Mouse (Mus musculus) kidney, postnatal 14 days (tissue): ENCODE results near the gene Tsks.
A peak's percentile ranks its signal among the peaks of the same experiment; 100 is the strongest.

Experiments
- DNase-seq: peaks from one replicate; pipeline ENCODE4 v3.0.0; 2022; ENCODE audit warnings: mixed read lengths

Gene Tsks

DNA sequence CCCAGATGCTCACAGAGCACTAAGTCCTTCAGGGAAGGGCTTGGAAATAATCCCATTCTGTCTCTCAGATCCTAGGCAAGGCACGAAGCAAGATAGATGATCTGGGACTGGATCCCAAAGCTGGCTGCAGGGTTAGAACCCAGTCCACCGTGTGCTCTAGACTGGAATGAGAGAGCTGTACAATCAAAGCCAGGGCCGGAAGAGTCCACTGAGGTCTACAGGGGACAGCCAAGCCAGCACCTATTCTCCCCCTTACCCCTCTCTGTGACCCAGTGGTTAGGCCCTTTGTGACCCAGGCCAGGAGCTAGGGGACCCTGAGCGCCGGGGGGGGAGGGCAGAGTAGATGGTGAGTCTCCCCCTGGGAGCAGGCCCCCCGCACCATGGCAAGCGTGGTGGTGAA is at the start of gene Tsks:
Gene Tsks (plus strand): TSS at position 301 of the 400 bp plus-strand sequence.
- no peak for DNase-seq

DNA sequence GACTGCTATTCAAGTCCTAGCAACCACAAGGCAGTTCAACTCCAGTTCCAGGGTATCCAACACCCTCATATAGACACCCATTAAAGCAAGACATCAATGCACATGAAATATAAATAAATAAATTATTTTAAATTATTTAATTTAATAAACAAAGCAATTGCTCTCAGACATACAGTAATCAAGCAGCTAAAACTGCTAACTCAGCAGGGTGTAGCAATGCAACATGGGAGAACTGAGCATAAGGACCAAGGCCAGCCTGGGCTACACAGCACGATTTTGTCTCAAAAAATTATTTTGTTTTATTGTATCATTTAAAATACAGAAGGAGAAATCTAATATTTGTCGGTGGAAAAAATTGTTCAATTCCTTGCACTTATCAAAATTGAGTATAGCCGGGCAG is 48.8 kb upstream of the Tsks start:
- no peak for DNase-seq

DNA sequence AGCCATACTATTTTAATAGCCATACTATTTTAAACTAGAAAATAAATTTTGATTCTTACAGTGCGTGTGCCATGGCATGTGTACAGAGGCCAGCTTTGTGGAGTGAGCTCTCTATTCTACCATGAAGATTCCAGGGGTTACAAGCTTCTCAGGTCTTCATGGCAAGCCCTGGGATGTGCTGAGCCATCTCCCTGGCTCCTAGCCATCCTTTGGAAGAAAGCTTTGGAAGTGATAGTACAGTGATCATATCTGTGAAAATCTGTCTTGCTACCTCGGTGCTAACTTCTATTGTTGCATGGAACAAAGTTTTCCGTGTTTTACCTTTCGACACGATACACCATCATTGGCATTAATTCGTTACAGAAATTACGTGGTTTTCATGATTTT is 47.8 kb upstream of the Tsks start:
- DNase-seq, result no peak

DNA sequence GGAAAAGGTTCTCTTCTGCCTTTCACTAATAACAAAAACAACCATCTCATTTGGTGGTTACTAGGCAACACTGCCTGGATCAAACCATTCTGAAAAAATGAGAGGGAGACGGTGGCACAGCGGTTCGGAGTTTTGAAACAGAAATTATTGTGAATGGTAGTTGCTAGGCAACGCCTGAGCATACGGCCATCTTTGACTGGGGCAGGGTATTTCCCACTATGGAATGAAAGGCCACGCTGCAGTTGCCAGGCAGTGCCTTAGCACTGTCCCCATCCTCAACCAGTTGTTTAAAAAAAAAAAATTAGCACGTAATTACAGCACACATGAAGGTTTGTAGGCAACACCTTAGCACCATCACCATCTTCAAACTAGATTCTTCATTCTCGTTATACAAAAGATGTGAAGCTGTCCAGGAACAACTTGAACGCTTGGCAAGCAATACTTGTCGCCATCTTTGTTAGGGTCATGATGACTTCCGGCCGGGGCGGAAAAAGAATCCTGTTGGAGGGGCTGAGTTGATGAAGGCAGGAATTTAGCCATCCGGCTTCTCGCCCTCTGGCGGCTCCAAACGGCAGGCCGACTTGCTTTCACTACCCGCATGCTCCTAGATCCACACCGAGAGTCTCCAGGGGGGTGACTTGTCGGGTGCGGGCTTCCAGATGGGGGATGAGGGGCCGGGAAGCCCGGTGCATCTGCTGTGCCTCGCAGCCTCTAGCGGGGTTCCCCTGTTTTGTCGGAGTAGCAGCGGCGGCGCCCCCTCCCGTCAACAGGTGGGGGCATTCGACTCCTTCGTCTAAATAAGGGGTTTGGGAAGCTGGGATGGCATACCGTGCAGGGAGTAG is 47.2 kb upstream of the Tsks start, which contains the start of gene Fuz:
Gene Fuz (plus strand): TSS at position 487 of the 842 bp plus-strand sequence.
- DNase-seq, result peak; percentile 94

DNA sequence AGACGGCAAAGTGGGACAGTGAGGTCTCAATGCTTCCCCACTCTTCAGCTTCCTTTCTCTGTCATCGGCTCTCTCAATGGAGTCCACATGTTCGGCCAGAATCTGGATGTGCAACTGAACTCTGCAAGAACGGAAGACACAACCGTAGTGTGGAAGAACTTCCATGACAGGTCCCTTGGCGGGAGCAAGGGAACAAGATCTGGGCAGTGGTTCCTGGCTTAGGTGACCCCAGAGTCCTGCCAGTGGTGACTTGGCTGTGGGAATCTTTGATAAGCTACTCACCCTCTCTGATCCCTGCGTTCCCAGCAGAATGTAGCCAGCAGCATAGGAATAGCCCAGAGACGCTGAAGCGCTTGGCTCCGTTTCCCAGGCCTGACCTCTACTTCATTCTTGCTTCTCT is 46.5 kb upstream of the Tsks start:
- no peak for DNase-seq

DNA sequence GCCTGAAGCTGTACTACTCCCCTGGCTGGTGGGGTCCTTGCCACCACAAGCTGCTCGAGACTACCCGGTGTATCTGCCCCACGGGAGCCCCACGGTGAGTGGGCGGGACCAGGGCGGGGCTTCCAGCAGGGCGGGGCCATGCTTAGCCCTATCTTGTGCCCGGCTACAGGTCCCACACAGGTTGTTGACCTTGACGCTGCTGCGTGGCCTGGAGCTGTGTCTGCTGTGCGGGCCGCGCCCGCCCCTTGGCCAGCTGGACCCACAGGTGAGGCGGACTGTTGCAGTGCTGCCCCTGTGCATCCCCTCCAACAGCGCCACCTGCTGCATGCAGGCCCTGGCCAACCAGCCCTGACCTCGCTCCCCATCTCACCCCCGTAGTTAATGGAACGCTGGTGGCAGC is 44.4 kb upstream of the Tsks start:
- peak; percentile 56 for DNase-seq

DNA sequence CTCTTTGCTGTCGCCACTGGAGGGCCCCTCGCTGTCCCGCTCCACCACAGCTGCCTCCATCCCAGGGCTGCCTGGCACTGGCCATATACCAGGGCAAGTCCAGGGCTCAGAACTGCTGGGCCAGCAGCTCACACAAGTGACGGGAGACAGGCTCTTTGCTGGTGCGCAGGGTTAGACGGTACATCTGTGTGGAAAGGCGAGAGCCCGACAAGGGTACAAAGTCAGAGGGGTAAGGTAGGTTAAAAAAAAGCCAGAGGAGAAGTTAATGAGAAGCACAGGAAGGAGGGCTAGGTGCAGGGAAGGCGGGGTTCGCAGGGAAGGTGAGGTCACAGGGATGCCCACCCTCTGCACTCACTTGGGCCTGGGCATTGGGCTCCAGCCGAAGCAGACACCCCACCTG is 42.4 kb upstream of the Tsks start:
- no peak for DNase-seq

DNA sequence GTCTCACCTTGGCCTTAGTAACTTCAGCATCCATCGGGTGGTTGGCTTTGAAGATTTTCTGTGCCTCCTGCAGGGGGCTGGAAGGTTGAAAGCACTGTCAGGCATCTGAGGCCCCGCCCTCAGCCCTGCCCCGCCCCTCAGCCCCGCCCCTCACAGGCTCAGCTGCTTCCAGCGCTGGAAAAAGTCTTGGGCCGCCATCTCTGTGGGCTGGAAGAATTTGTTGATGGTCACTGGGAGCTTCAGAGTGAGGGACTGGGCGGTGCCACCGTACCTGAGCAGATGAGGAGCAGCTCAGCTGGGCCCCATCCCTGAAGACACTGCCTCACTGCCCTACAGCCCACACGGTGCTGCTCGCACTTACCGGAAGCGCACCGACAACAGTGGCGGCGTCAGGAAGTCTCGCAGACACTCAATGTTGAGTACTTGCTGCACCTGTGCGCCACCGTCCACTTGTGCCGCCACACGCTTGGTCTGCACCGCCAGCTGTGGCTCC is 41.7 kb upstream of the Tsks start:
- DNase-seq, result peak; percentile 59

DNA sequence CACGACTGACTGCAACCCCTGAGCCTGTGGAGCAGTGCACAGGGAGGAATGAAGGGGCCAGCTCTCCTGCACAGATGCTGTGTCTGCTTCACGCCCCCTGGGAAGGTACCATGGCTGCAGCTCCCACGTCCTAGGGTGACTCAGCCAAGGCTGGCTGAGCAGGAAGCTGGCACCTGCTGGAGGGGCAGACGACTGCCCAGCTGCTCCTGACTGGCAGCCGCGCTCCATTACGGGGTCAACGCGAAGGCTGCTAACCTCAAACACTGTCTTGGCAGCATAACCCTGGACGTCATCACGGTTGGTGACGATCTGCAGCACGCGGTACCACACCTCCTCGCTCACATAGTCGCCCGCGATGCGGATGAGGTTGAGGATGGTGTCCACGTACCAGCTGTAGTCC is 37.6 kb upstream of the Tsks start:
- DNase-seq, result no peak

DNA sequence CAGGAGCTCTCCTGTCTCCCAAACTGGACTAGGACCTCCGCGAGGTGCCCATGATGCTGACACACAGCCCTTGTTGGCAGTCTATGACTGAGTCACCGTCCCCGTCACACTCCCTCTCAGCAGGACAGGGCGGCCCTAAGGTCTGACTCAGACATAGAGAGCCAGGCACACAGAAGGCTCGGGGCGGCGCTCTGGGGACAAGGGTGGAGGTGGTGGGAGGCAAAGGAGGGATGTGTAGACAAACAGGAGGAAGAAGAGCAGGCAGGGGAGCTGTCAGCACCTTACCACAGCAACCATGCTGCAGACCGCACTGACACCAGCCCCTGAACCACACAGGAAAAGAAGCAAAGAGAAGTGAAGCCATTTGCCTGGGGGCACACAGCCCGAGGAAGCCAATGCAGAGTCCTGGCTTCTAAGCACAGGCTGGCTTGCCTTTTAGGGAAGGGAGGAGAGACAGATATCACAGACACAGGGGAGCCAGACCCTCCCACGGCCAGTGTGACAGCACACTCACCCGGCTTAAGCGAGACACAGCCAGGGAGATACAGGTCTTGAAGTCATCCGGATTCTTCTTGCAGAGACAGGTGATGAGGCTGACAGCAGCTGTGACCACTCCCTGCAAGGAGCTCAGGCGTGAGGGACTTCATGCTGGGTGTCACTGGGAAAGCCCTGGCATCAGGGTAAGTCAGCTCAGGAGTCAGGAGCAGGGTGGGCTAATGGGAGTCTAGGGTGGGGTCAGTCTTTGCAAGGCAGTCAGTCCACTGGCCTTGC is 34.1 kb upstream of the Tsks start:
- DNase-seq, result no peak

DNA sequence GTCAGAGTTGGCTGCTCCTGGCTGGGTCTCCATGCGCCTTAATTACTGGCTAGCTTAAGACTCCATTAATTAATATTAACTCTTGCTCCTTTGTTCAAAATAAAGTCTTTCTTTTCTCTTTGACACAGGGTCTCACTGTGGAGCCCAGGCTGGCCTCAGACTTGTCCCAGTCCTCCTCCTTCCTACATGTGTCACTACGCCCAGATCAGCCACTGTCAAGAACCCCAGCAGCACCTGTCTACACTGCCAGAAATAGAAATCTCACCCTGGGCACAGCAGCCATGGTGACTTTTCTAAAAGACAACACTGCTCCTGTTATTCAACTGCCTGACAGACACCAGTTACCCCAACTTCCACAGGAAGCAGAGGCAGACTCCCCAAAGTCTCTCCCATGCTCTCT is 28.6 kb upstream of the Tsks start:
- DNase-seq, result no peak

DNA sequence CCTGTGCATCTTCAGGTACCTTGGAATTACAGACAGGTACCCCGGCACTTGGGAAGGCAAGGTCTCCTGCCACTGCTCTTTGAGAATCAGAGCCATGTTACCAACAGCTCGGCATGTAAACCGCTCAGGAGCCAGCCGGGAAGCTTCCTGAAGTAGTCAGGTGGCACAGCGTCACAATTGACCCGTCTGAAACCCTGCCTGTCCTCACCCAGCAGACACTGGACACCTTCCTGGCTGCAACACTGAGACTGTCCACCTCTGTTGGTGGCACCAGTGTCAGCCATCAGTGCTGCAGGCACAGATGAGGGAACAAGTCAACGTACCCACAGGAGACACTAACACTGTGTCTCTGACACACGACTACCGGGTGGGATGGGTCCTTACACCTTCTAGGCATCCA is 27.7 kb upstream of the Tsks start:
- no peak for DNase-seq

DNA sequence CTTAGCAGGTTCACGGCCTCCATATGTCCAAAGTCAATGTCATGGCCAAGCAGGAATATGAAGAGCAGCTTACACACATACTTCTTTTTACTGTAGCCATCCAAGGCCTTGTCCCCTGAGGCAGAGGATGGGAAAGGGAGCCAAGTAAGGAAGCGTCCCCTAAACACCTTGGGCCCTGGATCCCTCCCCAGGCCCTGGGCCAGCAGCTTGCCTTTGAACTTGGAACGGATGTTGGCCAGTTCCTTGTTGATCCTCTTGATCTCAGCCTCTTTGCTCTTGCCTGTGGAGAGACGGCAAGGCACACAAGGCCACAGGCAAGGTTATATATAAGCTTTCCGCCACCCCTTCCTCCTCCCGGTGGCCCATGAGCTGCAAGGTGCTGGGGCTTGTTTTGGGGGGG is 26.8 kb upstream of the Tsks start:
- no peak for DNase-seq

DNA sequence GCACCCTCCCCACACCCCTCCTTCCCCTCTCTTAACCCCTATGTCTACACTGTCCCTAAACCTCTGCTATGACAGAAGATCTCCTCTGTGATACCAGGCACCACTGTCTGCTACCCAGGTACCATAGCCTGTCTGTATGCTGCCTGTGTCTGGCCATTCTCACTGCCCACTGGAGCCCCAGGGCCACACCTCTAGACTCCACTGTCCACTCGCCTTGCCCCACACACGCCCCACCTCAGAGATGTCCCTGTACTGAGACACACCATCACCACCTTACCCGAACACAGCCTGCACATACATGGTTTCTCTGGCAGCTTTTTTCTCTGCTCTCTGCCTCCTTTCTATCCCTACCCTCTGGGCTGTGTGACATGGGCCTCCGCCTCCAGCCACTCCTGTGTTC is 26.1 kb upstream of the Tsks start:
- no peak for DNase-seq

DNA sequence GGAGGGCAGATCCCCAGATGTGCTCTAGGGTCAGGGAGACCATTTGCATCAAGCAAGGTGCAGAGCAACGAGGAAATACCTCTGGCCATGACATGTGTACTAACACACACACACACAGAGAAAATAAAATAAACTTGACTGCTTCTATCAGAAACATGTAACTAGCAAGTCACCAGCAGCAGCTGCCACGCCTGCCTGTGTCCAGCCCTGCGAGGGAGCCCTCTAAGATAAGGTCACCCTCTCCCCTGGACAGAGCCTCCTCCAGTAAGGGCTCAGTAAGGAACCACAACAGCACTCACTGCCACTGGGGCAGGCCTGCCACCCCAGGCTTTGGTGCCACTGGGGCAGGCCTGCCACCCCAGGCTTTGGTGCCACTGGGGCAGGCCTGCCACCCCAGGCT is 24.8 kb upstream of the Tsks start:
- no peak for DNase-seq

DNA sequence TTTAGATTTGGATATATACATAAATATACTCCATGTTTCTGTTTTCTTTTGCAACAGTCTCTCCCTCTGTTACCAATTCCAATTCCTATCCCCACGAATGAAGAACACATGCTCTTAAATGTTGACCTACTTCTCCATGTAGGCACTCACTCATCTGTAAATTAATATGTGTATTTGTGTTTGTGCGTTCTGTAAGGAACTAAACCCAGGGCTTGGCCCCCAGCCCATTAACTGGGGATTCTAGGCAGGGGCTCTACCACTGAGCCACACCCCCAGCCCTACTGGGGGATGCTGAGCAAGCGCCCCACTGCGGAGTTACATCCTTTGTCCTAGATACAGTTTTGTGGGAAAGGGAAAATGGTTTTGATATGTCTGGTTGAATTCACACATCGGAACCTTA is 23.9 kb upstream of the Tsks start:
- no peak for DNase-seq

DNA sequence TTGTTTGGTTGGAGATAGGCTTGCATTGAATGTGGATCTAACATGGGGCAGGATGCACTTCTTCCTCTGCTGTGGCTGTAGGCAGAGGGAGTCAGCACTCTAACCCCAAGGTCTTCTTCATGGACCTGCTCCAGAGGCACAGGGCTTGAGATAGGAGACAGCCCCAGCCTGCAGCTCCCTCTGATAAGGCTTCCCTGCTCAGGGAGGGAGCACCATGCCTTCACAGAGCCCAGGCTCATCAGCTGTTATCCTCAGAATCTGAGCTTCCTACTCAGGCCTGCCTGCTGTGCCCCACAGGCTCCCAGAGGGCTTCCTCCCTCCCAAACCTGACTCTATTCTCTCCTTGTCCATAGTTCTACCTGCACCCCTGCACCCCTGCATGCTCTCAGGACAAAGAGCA is 20.5 kb upstream of the Tsks start:
- DNase-seq, result no peak

DNA sequence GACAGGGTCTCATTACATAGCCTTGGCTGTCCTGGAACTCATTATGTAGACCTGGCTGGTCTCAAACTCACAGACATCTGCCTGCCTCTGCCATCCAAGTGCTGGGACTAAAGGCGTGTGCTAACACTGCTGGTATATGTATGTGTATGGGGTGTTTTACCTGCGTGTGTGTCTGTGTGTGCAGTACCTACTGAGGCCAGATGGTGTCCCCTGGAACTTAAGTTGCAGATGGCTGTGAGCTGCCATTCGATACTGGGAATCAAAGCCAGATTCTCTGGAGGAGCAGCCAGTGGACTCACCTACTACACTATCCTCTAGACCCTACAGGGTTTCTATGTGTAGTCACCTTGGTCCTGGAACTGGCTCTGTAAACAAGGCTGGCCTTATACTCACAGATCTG is 17.5 kb upstream of the Tsks start:
- peak; percentile 57 for DNase-seq

DNA sequence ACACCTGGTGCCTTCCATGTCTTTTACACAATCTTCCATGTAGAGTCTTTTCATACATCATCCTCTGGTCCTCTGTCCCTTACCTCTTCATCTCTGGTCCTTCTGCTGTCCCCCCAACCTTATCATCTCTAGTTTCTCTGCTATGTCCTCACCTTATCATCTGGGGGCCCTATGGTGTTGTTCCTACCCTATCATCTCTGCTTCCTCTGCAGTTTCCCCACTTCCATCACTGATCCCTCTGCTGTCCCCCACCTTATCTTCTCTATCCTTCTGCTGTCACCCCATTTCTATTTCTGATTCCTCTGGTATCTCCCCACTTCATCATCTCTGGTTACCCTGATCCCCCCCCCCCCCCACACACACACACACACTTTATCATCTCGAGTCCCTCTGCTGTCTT is 14.4 kb upstream of the Tsks start:
- DNase-seq, result no peak

DNA sequence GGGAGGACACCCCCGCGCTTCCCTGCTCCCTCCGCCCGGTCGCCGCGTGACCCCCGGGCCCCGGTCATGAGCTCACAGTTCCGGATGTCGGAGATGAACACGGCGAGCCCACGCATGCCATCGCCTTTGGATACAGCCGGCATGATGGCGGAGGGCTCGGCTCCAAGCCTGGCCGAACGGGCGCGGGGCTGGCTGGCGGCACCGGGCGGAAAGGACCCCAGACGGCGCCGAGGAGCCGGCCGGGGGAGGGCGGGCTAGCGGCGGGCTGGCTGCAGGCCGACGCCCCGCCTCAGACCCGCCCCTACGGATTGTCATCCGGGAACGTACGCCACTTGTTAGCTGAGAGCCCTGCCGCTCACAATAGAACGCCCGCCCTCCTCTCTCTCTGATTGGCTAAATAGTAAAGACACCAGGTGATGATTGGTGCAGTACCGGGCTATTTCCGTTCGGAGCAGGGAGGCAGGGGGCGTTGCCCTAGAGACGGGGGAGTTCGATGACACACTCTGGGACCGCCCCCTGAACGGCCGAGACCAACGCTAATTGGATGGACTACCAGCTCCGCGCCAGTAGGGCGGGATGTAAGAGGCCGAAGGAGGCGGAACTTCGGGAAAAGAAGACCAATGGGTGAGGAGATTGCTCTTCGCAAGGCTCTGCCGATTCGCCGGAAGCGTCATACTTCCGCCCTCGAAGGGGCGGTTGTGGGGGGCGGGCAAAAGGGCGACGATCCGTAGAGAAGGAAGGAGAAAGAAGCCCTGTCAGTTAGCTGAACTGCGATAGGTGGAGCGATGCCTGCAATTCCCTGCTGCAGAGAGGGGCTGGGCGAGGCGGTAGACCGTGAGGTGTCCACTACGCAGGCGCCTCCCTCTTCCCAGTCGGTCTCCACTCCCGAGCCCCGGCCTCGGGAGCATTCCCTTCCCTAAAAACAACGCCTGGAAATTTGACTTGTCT is 13.5 kb upstream of the Tsks start, which contains the start of gene Ap2a1:
Gene Ap2a1 (minus strand): TSS at position 293 of the 948 bp plus-strand sequence.
- DNase-seq, result peak; percentile 100

DNA sequence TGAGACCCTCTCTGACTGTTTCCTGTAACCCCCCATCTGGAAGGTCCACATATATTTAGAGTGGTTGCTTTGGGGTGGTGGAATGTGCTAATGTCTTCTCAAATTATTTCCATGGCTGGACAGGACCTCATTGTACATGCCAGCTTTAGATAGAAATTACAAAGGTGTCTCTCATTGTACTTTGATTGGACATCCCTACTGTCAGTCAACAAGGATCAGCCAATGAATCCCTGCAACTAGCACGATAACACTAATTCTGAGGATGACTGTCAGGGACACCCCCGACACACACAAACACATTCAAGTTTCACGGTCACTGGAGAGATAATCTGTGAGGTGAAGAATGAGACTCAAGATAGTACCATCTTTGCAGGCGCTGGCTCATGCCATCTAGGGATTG is 4.3 kb upstream of the Tsks start:
- no peak for DNase-seq

DNA sequence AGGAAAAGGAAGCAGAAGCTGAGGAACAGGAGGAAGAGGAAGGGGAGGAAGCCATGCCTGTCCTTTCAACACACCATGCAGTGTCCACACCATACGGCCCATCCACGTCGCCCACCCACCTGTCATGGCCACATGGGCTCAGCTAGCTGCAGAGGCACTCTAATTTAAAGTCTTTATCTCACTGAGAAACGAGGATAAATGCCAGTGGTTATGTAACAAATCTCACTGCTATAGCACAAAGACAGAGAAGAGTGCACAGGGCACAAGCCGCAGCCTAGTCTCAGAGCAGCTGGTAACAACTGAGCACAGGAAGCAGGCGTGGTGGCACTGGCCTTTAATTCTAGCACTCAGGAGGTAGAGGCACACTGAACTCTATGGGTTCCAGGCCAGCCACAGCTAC is 6.9 kb downstream of the Tsks start:
- DNase-seq, result no peak

DNA sequence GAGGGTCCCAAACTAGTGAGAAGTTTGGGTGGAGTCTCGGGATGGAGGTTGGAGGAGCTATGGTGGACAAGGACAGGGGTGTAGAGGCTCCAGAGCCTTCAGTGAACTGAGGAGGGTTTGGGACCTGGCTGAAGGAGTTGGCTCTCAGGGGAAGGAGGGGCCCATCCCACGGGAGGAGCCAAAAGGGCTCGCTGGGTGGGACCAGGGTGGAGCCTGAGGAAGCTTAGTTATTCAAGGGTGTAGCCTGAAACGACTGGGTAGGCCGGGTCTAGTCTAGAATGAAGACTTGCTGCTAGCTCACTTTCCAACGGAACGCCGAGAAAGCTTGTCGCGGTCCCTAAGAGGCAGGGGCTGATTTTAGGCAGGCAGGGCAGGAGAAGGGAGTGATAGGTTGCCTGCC is 9.0 kb downstream of the Tsks start:
- peak; percentile 84 for DNase-seq
